Mouse (Mus musculus) heart, embryonic 13.5 days (tissue): Measurements from ENCODE around the gene Prkd2. TPM values are rescaled to one million over a fixed set of nuclear protein-coding genes. Genes with fewer than 3 reads are reported as not detected.

Experiments used
- ATAC-seq: fragments of 200-750 bp; cut with Nextera tagmentation; 2 replicates; pipeline ENCODE4 v1.8.0; 2017; ENCODE audit warnings: moderate TSS enrichment; ENCODE audit not compliant: insufficient number of reproducible peaks, low FRiP score, low TSS enrichment; ENCODE audit errors: extremely low read depth
- H3K27ac ChIP-seq: fragments of 300-500 bp; sonication (generic); replicated peaks from 2 replicates; pipeline ENCODE4 v1.5.1; 2015; ENCODE audit warnings: moderate library complexity, mild to moderate bottlenecking, inconsistent platforms
- H3K27me3 ChIP-seq: fragments of 300-500 bp; sonication (generic); replicated peaks from 2 replicates; pipeline ENCODE4 v1.6.1; 2015; ENCODE audit warnings: mild to moderate bottlenecking, inconsistent platforms
- H3K36me3 ChIP-seq: fragments of 300-500 bp; sonication (generic); 2 replicates; pipeline ENCODE4 v1.6.1; 2015; ENCODE audit warnings: mild to moderate bottlenecking, inconsistent platforms
- H3K4me1 ChIP-seq: fragments of 300-500 bp; sonication (generic); 2 replicates; pipeline ENCODE4 v1.6.1; 2015; ENCODE audit warnings: inconsistent platforms
- H3K4me2 ChIP-seq: fragments of 300-500 bp; sonication (generic); 2 replicates; pipeline ENCODE4 v1.6.1; 2015; ENCODE audit warnings: inconsistent platforms, mild to moderate bottlenecking, moderate library complexity
- H3K4me3 ChIP-seq: fragments of 300-500 bp; sonication (generic); 2 replicates; pipeline ENCODE4 v1.5.1; 2015; ENCODE audit warnings: moderate library complexity, mild to moderate bottlenecking, inconsistent platforms
- H3K9ac ChIP-seq: fragments of 300-500 bp; sonication (generic); 2 replicates; pipeline ENCODE4 v1.6.1; 2015; ENCODE audit warnings: inconsistent platforms, mild to moderate bottlenecking, moderate library complexity
- H3K9me3 ChIP-seq: fragments of 300-500 bp; sonication (generic); 2 replicates; pipeline ENCODE4 v1.6.1; 2016; ENCODE audit warnings: inconsistent platforms
- WGBS: fragments of 180-500 bp; shearing (Covaris S2); methylation state at CpG from one replicate; pipeline ENCODE4 v1.1.7; 2015; ENCODE audit warnings: mixed read lengths; 5-methylcytosine and 5-hydroxymethylcytosine counted together
- polyA plus RNA-seq: library from polyadenylated mRNA; unstranded; fragments of >200 nt; fragmentation: Nextera tagmentation; extraction: Ambion mirVana; gene quantifications from 2 replicates; pipeline ENCODE4 v1.2.1, GENCODE M21; 2015

Gene Prkd2
- polyA plus RNA-seq, 1 experiment from 2014 or later: 9.6 TPM

DNA sequence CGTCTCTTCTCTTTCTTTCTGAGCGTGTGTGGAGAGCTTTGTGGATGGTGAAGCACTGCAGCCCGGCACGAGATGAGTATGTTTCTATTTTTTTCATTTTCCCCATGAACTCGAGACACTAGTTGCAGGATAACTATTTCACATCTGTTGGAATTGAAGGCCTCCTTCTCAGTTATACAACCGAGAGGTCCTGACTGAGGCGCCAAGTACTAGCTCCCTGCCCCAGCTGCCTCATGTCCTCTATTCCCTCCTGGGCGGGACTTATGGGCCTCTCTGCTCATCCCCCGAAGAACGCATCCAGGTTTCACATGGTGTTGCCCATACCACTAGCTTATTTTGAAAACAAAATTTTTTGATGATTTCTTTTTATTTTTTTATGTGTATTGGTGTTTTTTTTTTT lies 52.8 kb downstream of the Prkd2 start:
- H3K4me1 ChIP-seq: peaks cover 44% of the 10 kb centered on the region
- WGBS: 37% methylated on average over 10 of the region's 10 CpGs
- H3K27me3 ChIP-seq: peaks cover 60% of the 10 kb centered on the region
- no peak for ATAC-seq
- peak overlapping the region; percentile 71 for H3K9ac ChIP-seq
- no peaks in the 10 kb centered on the region for H3K9me3 ChIP-seq
- no peak overlapping the region for H3K27ac ChIP-seq
- peak overlapping the region; percentile 72 for H3K4me2 ChIP-seq
- H3K36me3 ChIP-seq: no peaks in the 10 kb centered on the region
- H3K4me3 ChIP-seq: peak overlapping the region; percentile 35

DNA sequence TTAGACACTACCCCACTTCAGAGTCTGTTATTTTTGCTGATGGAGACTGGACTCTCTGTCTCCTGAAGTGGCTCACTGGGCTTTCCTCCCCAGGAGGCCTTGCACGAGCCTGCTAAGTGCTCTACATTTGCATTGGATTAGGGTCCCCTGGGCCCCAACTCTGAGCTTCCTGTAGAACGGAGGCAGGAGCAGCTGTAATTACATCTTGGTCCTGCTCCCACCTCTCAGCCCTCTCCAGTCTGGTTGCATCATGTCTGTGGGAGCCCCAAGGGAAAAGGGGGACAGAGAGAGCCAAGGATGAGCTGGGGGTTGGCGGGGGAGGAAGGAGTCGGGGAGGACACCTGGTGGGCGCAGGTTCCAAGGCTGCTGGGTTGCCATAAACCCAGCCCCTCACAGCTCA lies 57.8 kb downstream of the Prkd2 start:
- Histone ChIP-seq H3K9me3 (no peaks in the 10 kb centered on the region), H3K27me3 (peaks cover 72% of the 10 kb centered on the region), H3K27ac (no peak overlapping the region), H3K36me3 (no peaks in the 10 kb centered on the region), H3K4me3 (no peak overlapping the region), H3K4me1 (peaks cover 17% of the 10 kb centered on the region), H3K9ac (no peak overlapping the region), H3K4me2 (no peak overlapping the region)
- 31% methylated on average over 5 of the region's 5 CpGs for WGBS
- no peak for ATAC-seq

DNA sequence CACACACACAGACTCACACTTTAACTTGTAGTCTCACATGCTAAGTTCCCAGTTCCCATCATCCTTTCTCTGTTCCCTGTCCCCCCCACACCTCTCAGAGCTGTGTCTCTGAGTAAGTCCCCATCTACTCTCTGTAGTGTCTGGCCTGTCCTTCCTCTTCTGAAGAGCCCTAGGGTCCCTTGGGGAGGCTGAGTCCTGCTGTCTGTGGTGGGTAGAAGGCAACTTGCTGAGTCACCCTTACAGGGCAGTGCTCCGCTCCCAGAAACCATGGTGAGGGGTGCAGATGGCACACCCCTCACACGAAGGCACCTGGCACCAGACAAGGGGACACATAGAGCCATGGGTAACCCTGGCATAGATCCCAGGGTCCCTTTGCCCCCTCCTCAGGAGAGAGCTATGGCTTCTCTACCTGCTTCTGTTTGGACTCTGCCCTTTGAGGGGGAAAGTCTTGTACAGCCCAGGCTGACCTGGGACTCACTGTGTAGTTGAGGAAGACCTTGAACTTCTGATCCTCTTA lies 60.8 kb downstream of the Prkd2 start:
- Histone ChIP-seq H3K27me3 (peaks cover 89% of the 10 kb centered on the region), H3K9me3 (no peaks in the 10 kb centered on the region), H3K4me3 (no peak overlapping the region), H3K9ac (no peak overlapping the region), H3K36me3 (no peaks in the 10 kb centered on the region), H3K4me2 (no peak overlapping the region), H3K4me1 (peaks cover 44% of the 10 kb centered on the region), H3K27ac (no peak overlapping the region)
- 66% methylated on average over 2 of the region's 2 CpGs for WGBS
- ATAC-seq: no peak

DNA sequence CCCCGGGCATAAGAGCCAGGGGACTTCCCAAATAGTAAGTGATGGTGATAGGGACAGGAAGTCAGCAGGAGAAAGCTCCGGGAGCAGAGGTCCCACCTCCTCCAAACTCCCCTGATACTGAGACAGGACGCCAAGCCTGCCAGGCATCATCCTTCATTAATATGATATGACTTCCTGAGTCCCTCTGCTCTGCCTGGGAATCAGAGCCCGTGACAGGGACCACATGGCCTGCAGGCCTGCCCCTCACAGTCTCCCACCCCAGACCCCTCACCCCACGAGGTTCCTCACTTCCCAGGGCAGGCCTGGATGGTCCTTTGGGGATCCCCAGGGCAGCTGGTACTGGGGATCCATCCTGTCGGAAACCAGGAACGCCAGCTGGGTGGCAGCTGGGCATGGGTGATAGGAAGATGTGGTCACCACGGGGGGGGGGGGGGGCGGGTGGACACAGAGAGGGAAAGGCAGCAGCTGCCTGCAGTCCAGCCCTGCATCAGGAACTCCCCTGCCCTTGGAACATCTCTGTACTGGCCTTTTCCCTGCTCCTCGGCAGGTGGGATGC lies 61.5 kb downstream of the Prkd2 start:
- no peaks in the 10 kb centered on the region for H3K9me3 ChIP-seq
- ATAC-seq: no peak
- H3K27ac ChIP-seq: no peak overlapping the region
- H3K27me3 ChIP-seq: peaks cover 89% of the 10 kb centered on the region
- 33% methylated on average over 9 of the region's 10 CpGs for WGBS
- no peak overlapping the region for H3K4me2 ChIP-seq
- peaks cover 51% of the 10 kb centered on the region for H3K4me1 ChIP-seq
- 0 out of 2 replicates have a peak overlapping the region, but pooled peaks have one; percentile 10 for H3K9ac ChIP-seq
- H3K4me3 ChIP-seq: no peak overlapping the region
- H3K36me3 ChIP-seq: no peaks in the 10 kb centered on the region

DNA sequence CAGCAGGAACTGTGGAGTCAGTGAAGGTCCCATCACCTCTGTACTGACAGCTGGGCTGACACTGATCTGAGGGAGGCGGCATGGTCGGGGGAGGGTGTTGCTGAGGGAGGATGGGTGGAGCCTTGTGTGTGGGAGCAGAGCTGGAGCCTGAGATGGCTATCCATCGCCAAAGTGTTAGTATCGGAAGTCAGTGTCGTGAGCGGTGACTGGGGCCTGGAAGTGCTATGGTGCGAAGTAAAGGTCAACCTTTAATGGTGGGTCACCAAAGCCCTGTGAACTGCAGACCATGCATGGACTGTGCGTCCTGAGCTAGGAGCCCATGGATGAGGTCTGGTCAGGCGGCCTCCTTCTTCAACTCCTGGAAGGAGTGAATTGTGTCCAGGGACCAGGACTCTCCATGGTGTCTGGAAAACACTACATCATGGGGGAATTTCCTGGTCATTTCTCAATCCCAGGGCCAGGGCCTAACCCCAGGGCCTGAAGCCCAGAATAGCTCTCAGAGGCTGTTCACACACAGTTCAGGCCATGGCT lies 62.9 kb downstream of the Prkd2 start:
- 35% methylated on average over 9 of the region's 9 CpGs for WGBS
- peaks cover 61% of the 10 kb centered on the region for H3K4me1 ChIP-seq
- no peak for ATAC-seq
- no peak overlapping the region for H3K4me3 ChIP-seq
- no peaks in the 10 kb centered on the region for H3K9me3 ChIP-seq
- no peak overlapping the region for H3K9ac ChIP-seq
- H3K27ac ChIP-seq: peak overlapping the region; percentile 25; the same call in 1 of the 2 replicates
- no peaks in the 10 kb centered on the region for H3K36me3 ChIP-seq
- H3K4me2 ChIP-seq: no peak overlapping the region
- peaks cover 89% of the 10 kb centered on the region for H3K27me3 ChIP-seq

DNA sequence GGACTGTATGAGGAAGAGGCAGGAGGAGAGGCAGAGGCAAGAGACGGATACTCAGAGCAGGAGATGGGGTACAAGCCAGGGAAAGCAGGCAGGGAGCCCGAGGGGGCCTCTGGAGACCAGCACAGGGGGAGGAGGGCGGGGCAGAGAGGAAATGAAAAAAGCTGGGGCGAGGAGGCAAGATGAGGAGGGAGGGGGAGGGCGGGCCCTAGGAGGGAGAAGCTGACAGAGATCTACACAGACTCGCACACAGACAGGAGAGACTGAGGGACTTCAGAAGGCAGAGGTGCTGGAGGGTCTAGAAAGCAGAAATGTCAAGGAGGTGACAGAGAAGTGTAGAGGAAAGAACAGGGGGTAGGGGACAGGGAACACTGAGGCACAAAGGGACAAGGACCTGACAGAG lies 63.6 kb downstream of the Prkd2 start, which contains the start of gene Ptgir:
Ptgir (plus strand) TSS at position 210 of the 400 bp plus-strand sequence.
- no peak within 1 kb of the TSS for H3K4me3 ChIP-seq

DNA sequence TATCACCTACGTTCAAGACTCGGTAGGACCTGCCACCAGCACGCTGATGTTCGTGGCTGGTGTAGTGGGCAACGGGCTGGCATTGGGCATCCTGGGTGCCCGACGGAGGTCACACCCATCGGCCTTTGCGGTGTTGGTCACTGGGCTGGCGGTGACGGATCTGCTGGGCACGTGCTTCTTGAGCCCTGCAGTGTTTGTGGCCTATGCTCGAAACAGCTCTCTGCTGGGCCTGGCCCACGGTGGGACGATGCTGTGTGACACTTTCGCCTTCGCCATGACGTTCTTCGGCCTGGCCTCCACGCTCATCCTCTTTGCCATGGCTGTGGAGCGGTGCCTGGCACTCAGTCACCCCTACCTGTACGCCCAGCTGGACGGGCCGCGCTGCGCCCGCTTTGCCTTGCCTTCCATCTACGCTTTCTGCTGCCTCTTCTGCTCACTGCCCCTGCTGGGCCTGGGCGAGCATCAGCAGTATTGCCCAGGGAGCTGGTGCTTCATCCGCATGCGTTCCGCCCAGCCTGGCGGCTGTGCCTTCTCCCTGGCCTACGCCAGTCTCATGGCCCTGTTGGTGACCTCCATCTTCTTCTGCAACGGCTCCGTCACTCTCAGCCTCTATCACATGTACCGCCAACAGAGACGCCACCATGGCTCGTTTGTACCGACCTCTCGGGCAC lies 64.3 kb downstream of the Prkd2 start:
- Histone ChIP-seq H3K9me3 (no peaks in the 10 kb centered on the region), H3K9ac (no peak overlapping the region), H3K27me3 (peaks cover 87% of the 10 kb centered on the region), H3K4me1 (peaks cover 60% of the 10 kb centered on the region), H3K4me3 (no peak overlapping the region), H3K27ac (no peak overlapping the region), H3K4me2 (peak overlapping the region; percentile 7; the same call in 1 of the 2 replicates), H3K36me3 (no peaks in the 10 kb centered on the region)
- ATAC-seq: no peak
- 83% methylated on average over 41 of the region's 41 CpGs for WGBS

More for the DNA sequence above, 63.6 kb downstream of the Prkd2 start, which contains the start of gene Ptgir:
- peaks cover 88% of the 10 kb centered on the region for H3K27me3 ChIP-seq
- WGBS: 11% methylated on average over 5 of the region's 6 CpGs
- no peaks in the 10 kb centered on the region for H3K36me3 ChIP-seq
- peak within 1 kb of the TSS; percentile 7; the same call in 1 of the 2 replicates for H3K4me2 ChIP-seq
- peak within 1 kb of the TSS; percentile 40; the same call in 1 of the 2 replicates for H3K9ac ChIP-seq
- no peak for ATAC-seq
- peaks cover 61% of the 10 kb centered on the region for H3K4me1 ChIP-seq
- H3K9me3 ChIP-seq: no peaks in the 10 kb centered on the region
- H3K27ac ChIP-seq: peak within 1 kb of the TSS; percentile 25; the same call in 1 of the 2 replicates

DNA sequence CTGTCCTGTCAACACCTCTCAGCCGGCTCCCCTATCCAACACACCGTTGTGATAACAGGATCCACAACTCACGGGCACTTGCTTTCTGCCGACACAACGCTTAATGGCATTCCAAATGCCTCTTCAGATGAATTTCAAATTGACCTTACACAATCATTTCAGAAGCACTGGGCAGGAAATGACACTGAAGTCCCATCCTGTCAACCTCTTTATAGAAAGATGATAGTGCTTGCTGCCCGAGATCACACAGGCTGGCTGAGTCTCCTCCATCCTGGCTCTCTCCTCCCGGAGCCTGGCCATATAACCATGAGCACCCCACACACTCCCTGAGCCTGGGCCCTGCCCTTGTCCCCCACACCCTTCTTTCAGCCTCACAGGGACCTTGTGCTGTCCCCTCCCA lies 65.1 kb downstream of the Prkd2 start:
- Histone ChIP-seq H3K27ac (no peak overlapping the region), H3K4me3 (0 out of 2 replicates have a peak overlapping the region, but pooled peaks have one; percentile 8), H3K4me1 (peaks cover 57% of the 10 kb centered on the region), H3K4me2 (peak overlapping the region; percentile 40), H3K36me3 (no peaks in the 10 kb centered on the region), H3K9ac (peak overlapping the region; percentile 41; the same call in 1 of the 2 replicates), H3K27me3 (peaks cover 87% of the 10 kb centered on the region), H3K9me3 (no peaks in the 10 kb centered on the region)
- WGBS: 8% methylated on average over 7 of the region's 7 CpGs
- ATAC-seq: no peak

DNA sequence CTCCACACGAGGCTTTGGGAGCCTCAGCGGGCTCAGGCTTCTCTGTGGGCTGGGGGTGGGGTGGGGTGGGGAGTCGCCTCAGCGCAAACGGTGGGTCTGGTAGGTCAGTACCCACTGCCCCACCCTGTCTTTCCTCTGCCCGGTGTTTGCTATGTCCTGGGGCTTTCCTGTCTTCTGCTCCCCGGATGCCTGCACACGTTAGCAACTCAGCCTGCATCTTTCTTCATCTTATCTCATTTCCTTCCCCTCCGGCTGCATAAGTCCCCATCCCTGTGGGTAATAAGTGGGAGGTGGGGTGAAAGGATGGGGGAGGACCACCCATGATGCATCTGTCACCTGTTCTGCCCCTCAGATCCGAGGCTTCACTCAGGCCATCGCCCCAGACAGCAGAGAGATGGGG lies 65.7 kb downstream of the Prkd2 start:
- Histone ChIP-seq H3K9me3 (no peaks in the 10 kb centered on the region), H3K4me3 (peak overlapping the region; percentile 8; the same call in 1 of the 2 replicates), H3K9ac (peak overlapping the region; percentile 41; the same call in 1 of the 2 replicates), H3K4me1 (peaks cover 57% of the 10 kb centered on the region), H3K36me3 (no peaks in the 10 kb centered on the region), H3K4me2 (peak overlapping the region; percentile 40), H3K27ac (no peak overlapping the region), H3K27me3 (peaks cover 87% of the 10 kb centered on the region)
- ATAC-seq: no peak
- 24% methylated on average over 11 of the region's 11 CpGs for WGBS

DNA sequence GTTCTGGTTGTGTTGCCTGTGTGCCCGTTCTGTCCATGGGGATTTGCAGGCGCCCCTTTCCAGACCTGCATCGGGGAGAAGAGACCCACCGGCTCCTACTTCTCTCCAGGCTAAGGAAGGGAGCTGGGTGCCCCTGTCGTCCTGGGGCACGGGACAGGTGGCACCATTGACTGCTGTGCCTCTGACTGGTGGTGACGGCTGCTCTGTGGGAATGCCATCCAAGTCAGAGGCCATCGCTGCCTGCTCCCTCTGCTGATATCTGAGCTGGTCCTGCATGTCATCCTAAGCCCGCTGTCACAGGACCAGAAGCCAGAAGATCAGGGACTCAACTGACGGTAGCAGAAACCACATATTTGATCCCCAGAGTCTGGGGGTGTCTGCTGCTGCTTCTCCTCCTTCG lies 66.2 kb downstream of the Prkd2 start:
- WGBS: 37% methylated on average over 11 of the region's 11 CpGs
- H3K27me3 ChIP-seq: peaks cover 82% of the 10 kb centered on the region
- H3K4me3 ChIP-seq: no peak overlapping the region
- ATAC-seq: no peak
- H3K27ac ChIP-seq: no peak overlapping the region
- H3K36me3 ChIP-seq: 0 out of 2 replicates have a peak, but pooled peaks cover under 1% of the 10 kb centered on the region
- no peaks in the 10 kb centered on the region for H3K9me3 ChIP-seq
- peaks cover 59% of the 10 kb centered on the region for H3K4me1 ChIP-seq
- H3K4me2 ChIP-seq: no peak overlapping the region
- no peak overlapping the region for H3K9ac ChIP-seq

DNA sequence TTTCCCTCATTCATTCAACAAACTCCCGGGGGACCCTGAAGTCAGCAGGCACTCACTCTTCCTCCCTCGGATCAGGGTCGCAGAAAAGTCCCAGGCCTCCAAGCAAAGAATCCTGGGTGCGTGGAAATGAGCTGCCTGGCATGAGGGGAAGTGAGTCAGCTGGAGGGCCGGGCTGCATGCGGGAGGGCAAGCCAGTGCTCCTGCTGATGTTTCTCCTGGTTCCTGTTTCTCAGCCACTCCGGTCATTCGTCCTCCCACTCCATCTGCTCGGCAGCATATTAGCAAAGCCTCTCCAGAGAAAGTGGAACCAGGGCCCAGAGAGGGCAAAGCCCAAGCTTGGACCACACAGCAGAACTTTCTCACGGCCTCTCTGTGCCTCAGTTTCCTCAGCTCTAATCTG lies 67.2 kb downstream of the Prkd2 start:
- H3K27ac ChIP-seq: no peak overlapping the region
- peaks cover 74% of the 10 kb centered on the region for H3K27me3 ChIP-seq
- peaks cover 11% of the 10 kb centered on the region for H3K36me3 ChIP-seq
- no peak overlapping the region for H3K4me2 ChIP-seq
- H3K9ac ChIP-seq: no peak overlapping the region
- H3K4me3 ChIP-seq: no peak overlapping the region
- peaks cover 52% of the 10 kb centered on the region for H3K4me1 ChIP-seq
- no peak for ATAC-seq
- WGBS: 32% methylated on average over 10 of the region's 10 CpGs
- no peaks in the 10 kb centered on the region for H3K9me3 ChIP-seq
